36 mouse cellular contexts compared by ENCODE assay signal in the genomic region with DNA sequence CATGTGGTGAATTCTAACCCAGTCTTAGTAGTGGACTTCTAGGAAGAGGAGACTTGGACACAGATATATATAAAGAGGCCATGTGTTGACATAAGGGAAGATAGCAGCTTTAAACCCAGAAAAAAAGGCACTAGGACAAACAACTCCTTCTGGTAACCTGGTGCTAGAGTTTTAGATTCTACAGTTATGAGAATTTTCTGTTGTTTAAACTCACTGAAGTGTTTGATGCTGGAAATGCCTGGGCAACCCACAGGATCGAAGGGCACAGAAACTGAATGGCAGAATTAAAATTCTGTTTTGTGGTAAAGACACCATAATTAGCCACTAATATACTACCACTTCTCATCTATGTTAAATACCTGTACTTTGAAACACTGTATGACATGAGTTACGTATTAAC. TPM values are rescaled to one million over a fixed set of nuclear protein-coding genes. Genes with fewer than 3 reads are reported as not detected.
"Had no signal": no experiment of that assay in that cellular context is flagged by ENCODE, and none has a peak within 500 bp of the region (broad histone marks: within the 10 kb centered on the region; RNA-seq: fewer than 3 reads in every experiment).

No protein-coding gene starts in this region.

- H3K9ac ChIP-seq: limb, embryonic 12.5 days; limb, embryonic 13.5 days; limb, embryonic 15.5 days; liver, embryonic 12.5 days; liver, embryonic 13.5 days; liver, embryonic 14.5 days; liver, embryonic 15.5 days; liver, postnatal 0 days; lung, embryonic 14.5 days; lung, embryonic 15.5 days; midbrain, embryonic 12.5 days; midbrain, embryonic 13.5 days; midbrain, embryonic 15.5 days had no signal

- H3K4me3 ChIP-seq: left cerebral cortex, adult 2 months; limb, embryonic 10.5 days; limb, embryonic 12.5 days; limb, embryonic 13.5 days; limb, embryonic 15.5 days; liver, embryonic 12.5 days; liver, embryonic 13.5 days; liver, embryonic 15.5 days; lung, embryonic 15.5 days; megakaryocyte, embryonic 14.5 days; midbrain, embryonic 10.5 days; midbrain, embryonic 12.5 days; midbrain, embryonic 13.5 days; midbrain, embryonic 15.5 days; myocyte had no signal

- ATAC-seq: liver, embryonic 12.5 days; liver, postnatal 0 days; lung, postnatal 0 days; midbrain, embryonic 13.5 days; midbrain, embryonic 15.5 days; midbrain, embryonic 16.5 days had no signal

- H3K4me2 ChIP-seq: limb, embryonic 12.5 days; limb, embryonic 13.5 days; limb, embryonic 15.5 days; liver, embryonic 11.5 days; liver, embryonic 12.5 days; liver, embryonic 13.5 days; liver, embryonic 15.5 days; lung, embryonic 14.5 days; lung, embryonic 15.5 days; midbrain, embryonic 12.5 days; midbrain, embryonic 13.5 days; midbrain, embryonic 15.5 days had no signal

- DNase-seq: left cerebral cortex, postnatal 4 days; liver; liver, embryonic 13.5 days; liver, postnatal 0 days; lung, adult 18-20 months; lung, adult 2 months; lung, embryonic 14.5 days; lung, postnatal 10 days; lung, postnatal 14 days; lung, postnatal 36 days; lung, postnatal 4 days; midbrain, embryonic 14.5 days had no signal

- H3K4me1 ChIP-seq: limb, embryonic 13.5 days; limb, embryonic 15.5 days; liver, embryonic 12.5 days; liver, embryonic 13.5 days; liver, embryonic 15.5 days; lung, embryonic 15.5 days; megakaryocyte, embryonic 14.5 days; midbrain, embryonic 15.5 days had no signal

- H3K9me3 ChIP-seq: limb, embryonic 10.5 days; limb, embryonic 12.5 days; limb, embryonic 13.5 days; limb, embryonic 15.5 days; liver, embryonic 12.5 days; liver, embryonic 13.5 days; liver, embryonic 15.5 days; lung, embryonic 15.5 days; midbrain, embryonic 10.5 days; midbrain, embryonic 12.5 days; midbrain, embryonic 13.5 days; midbrain, embryonic 15.5 days had no signal

- H3K36me3 ChIP-seq: limb, embryonic 10.5 days; limb, embryonic 12.5 days; limb, embryonic 13.5 days; limb, embryonic 15.5 days; liver, embryonic 12.5 days; liver, embryonic 13.5 days; liver, embryonic 15.5 days; lung, embryonic 15.5 days; midbrain, embryonic 10.5 days; midbrain, embryonic 12.5 days; midbrain, embryonic 13.5 days; midbrain, embryonic 15.5 days had no signal

- H3K27ac ChIP-seq: left cerebral cortex, adult 2 months; limb, embryonic 10.5 days; limb, embryonic 12.5 days; limb, embryonic 13.5 days; limb, embryonic 15.5 days; liver, embryonic 12.5 days; liver, embryonic 13.5 days; liver, embryonic 14.5 days; liver, embryonic 15.5 days; lung, embryonic 15.5 days; macrophage; midbrain, embryonic 10.5 days; midbrain, embryonic 12.5 days; midbrain, embryonic 13.5 days; midbrain, embryonic 15.5 days had no signal

- H3K27me3 ChIP-seq: limb, embryonic 12.5 days; limb, embryonic 13.5 days; limb, embryonic 15.5 days; liver, embryonic 12.5 days; liver, embryonic 13.5 days; liver, embryonic 15.5 days; lung, embryonic 15.5 days; megakaryocyte, embryonic 14.5 days; midbrain, embryonic 12.5 days; midbrain, embryonic 13.5 days; midbrain, embryonic 15.5 days had no signal

RNA-seq across cellular contexts. Expression of a gene that starts 15.5 kb away (rescaled TPM):
- total RNA-seq: left cerebral cortex, adult 18-20 months; megakaryocyte progenitor cell, adult 5-6 weeks; megakaryocyte, adult 5-6 weeks; megakaryocyte-erythroid progenitor cell, adult 5-6 weeks; monocyte, adult 5-6 weeks had no signal
- polyA plus RNA-seq: liver, embryonic 12.5 days; liver, embryonic 13.5 days; liver, embryonic 14.5 days; macrophage; myocyte had no signal
